Mouse (Mus musculus): Measurements from ENCODE around the gene AI854703. TPM values are rescaled to one million over a fixed set of nuclear protein-coding genes. Genes with fewer than 3 reads are reported as not detected.
A peak's percentile ranks its signal among the peaks of the same experiment; 100 is the strongest.

Gene AI854703
- polyA plus RNA-seq, 1 experiment from 2014 or later, result 6.5 TPM

- H3K27me3 ChIP-seq, result no peaks in the 10 kb centered on the region
- no peak overlapping the region for H3K9ac ChIP-seq (replicated peaks)
- ATAC-seq, result no peak
- WGBS, result 79% methylated on average over 2 of the region's 2 CpGs
- no peaks in the 10 kb centered on the region for H3K9me3 ChIP-seq
- H3K27ac ChIP-seq, result no peak overlapping the region
- H3K4me3 ChIP-seq (replicated peaks), result no peak overlapping the region
- no peaks in the 10 kb centered on the region for H3K36me3 ChIP-seq
- H3K4me2 ChIP-seq (replicated peaks), result no peak overlapping the region
- no peaks in the 10 kb centered on the region for H3K4me1 ChIP-seq (replicated peaks)
Measured at GRCm38 (mm10) chr6:48638553-48638952, 12.0 kb downstream of the AI854703 start.

GRCm38 (mm10) chr6:48641391-48641790 lies 14.8 kb downstream of the AI854703 start:
- Histone ChIP-seq H3K4me2 (replicated peaks) (no peak overlapping the region), H3K9me3 (no peaks in the 10 kb centered on the region), H3K4me1 (replicated peaks) (no peaks in the 10 kb centered on the region), H3K9ac (replicated peaks) (no peak overlapping the region), H3K27ac (no peak overlapping the region), H3K36me3 (no peaks in the 10 kb centered on the region), H3K4me3 (replicated peaks) (no peak overlapping the region), H3K27me3 (no peaks in the 10 kb centered on the region)
- 78% methylated on average over 6 of the region's 6 CpGs for WGBS
- no peak for ATAC-seq

- Histone ChIP-seq H3K27me3 (no peaks in the 10 kb centered on the region), H3K9ac (replicated peaks) (no peak overlapping the region), H3K4me2 (replicated peaks) (no peak overlapping the region), H3K4me3 (replicated peaks) (no peak overlapping the region), H3K36me3 (no peaks in the 10 kb centered on the region), H3K9me3 (no peaks in the 10 kb centered on the region), H3K27ac (no peak overlapping the region), H3K4me1 (replicated peaks) (no peaks in the 10 kb centered on the region)
- peak; percentile 60; the same call in 1 of the 2 replicates for ATAC-seq
- WGBS, result 22% methylated on average over 4 of the region's 4 CpGs
Measured at GRCm38 (mm10) chr6:48642764-48643292, 16.3 kb downstream of the AI854703 start.

- H3K27me3 ChIP-seq, result no peaks in the 10 kb centered on the region
- no peak overlapping the region for H3K27ac ChIP-seq
- no peaks in the 10 kb centered on the region for H3K9me3 ChIP-seq
- H3K4me2 ChIP-seq (replicated peaks), result no peak overlapping the region
- WGBS, result 13% methylated on average over 12 of the region's 12 CpGs
- no peaks in the 10 kb centered on the region for H3K36me3 ChIP-seq
- no peak overlapping the region for H3K9ac ChIP-seq (replicated peaks)
- H3K4me1 ChIP-seq (replicated peaks), result no peaks in the 10 kb centered on the region
- peak; percentile 20; the same call in 1 of the 2 replicates for ATAC-seq
- H3K4me3 ChIP-seq (replicated peaks), result no peak overlapping the region
Measured at GRCm38 (mm10) chr6:48645660-48646308, 19.2 kb downstream of the AI854703 start.

GRCm38 (mm10) chr6:48646309-48646690 lies 19.7 kb downstream of the AI854703 start:
- 85% methylated on average over 4 of the region's 4 CpGs for WGBS
- Histone ChIP-seq H3K27ac (no peak overlapping the region), H3K36me3 (no peaks in the 10 kb centered on the region), H3K4me2 (replicated peaks) (no peak overlapping the region), H3K27me3 (no peaks in the 10 kb centered on the region), H3K4me1 (replicated peaks) (no peaks in the 10 kb centered on the region), H3K9me3 (no peaks in the 10 kb centered on the region), H3K9ac (replicated peaks) (no peak overlapping the region), H3K4me3 (replicated peaks) (no peak overlapping the region)
- ATAC-seq, result no peak

- Histone ChIP-seq H3K27me3 (no peaks in the 10 kb centered on the region), H3K4me1 (replicated peaks) (no peaks in the 10 kb centered on the region), H3K36me3 (no peaks in the 10 kb centered on the region), H3K9ac (replicated peaks) (no peak within 1 kb of the TSS), H3K4me2 (replicated peaks) (no peak within 1 kb of the TSS), H3K4me3 (replicated peaks) (no peak within 1 kb of the TSS), H3K9me3 (no peaks in the 10 kb centered on the region), H3K27ac (no peak within 1 kb of the TSS)
- 51% methylated on average over 3 of the region's 3 CpGs for WGBS
- ATAC-seq, result no peak
Measured at GRCm38 (mm10) chr6:48646995-48647394, 20.4 kb downstream of the AI854703 start, which contains the start of gene Gimap8. Gene Gimap8, plus strand, starts transcription at chr6:48647234.

- Histone ChIP-seq H3K9me3 (no peaks in the 10 kb centered on the region), H3K27ac (no peak overlapping the region), H3K4me2 (replicated peaks) (no peak overlapping the region), H3K9ac (replicated peaks) (no peak overlapping the region), H3K36me3 (no peaks in the 10 kb centered on the region), H3K27me3 (no peaks in the 10 kb centered on the region), H3K4me3 (replicated peaks) (no peak overlapping the region), H3K4me1 (replicated peaks) (no peaks in the 10 kb centered on the region)
- ATAC-seq, result no peak
- WGBS, result 85% methylated on average over 2 of the region's 2 CpGs
Measured at GRCm38 (mm10) chr6:48647611-48648010, 21.0 kb downstream of the AI854703 start.

- H3K9me3 ChIP-seq, result no peaks in the 10 kb centered on the region
- ATAC-seq, result no peak
- H3K27ac ChIP-seq, result no peak overlapping the region
- no peak overlapping the region for H3K4me3 ChIP-seq (replicated peaks)
- no peaks in the 10 kb centered on the region for H3K27me3 ChIP-seq
- H3K4me2 ChIP-seq (replicated peaks), result no peak overlapping the region
- no peaks in the 10 kb centered on the region for H3K36me3 ChIP-seq
- H3K4me1 ChIP-seq (replicated peaks), result no peaks in the 10 kb centered on the region
- no peak overlapping the region for H3K9ac ChIP-seq (replicated peaks)
- WGBS, result 89% methylated on average over 4 of the region's 4 CpGs
Measured at GRCm38 (mm10) chr6:48648779-48649178, 22.2 kb downstream of the AI854703 start.

GRCm38 (mm10) chr6:48650041-48650440 lies 23.5 kb downstream of the AI854703 start:
- no peaks in the 10 kb centered on the region for H3K4me1 ChIP-seq (replicated peaks)
- no peaks in the 10 kb centered on the region for H3K27me3 ChIP-seq
- no peak overlapping the region for H3K4me3 ChIP-seq (replicated peaks)
- H3K4me2 ChIP-seq (replicated peaks), result no peak overlapping the region
- H3K27ac ChIP-seq, result no peak overlapping the region
- 90% methylated on average over 9 of the region's 9 CpGs for WGBS
- no peak for ATAC-seq
- no peaks in the 10 kb centered on the region for H3K9me3 ChIP-seq
- H3K36me3 ChIP-seq, result no peaks in the 10 kb centered on the region
- H3K9ac ChIP-seq (replicated peaks), result no peak overlapping the region

GRCm38 (mm10) chr6:48658721-48659120 lies 32.2 kb downstream of the AI854703 start:
- Histone ChIP-seq H3K9me3 (no peaks in the 10 kb centered on the region), H3K4me3 (replicated peaks) (no peak overlapping the region), H3K27ac (no peak overlapping the region), H3K9ac (replicated peaks) (no peak overlapping the region), H3K4me1 (replicated peaks) (no peaks in the 10 kb centered on the region), H3K27me3 (no peaks in the 10 kb centered on the region), H3K4me2 (replicated peaks) (no peak overlapping the region), H3K36me3 (no peaks in the 10 kb centered on the region)
- no peak for ATAC-seq
- WGBS, result 86% methylated on average over 5 of the region's 5 CpGs

GRCm38 (mm10) chr6:48664750-48665149 lies 38.2 kb downstream of the AI854703 start:
- Histone ChIP-seq H3K9ac (replicated peaks) (no peak overlapping the region), H3K4me2 (replicated peaks) (no peak overlapping the region), H3K36me3 (no peaks in the 10 kb centered on the region), H3K9me3 (no peaks in the 10 kb centered on the region), H3K4me3 (replicated peaks) (no peak overlapping the region), H3K4me1 (replicated peaks) (no peaks in the 10 kb centered on the region), H3K27me3 (no peaks in the 10 kb centered on the region), H3K27ac (no peak overlapping the region)
- WGBS, result 86% methylated on average over 4 of the region's 4 CpGs
- ATAC-seq, result no peak

GRCm38 (mm10) chr6:48665471-48665870 lies 38.9 kb downstream of the AI854703 start:
- H3K27ac ChIP-seq, result no peak overlapping the region
- no peak overlapping the region for H3K4me3 ChIP-seq (replicated peaks)
- no peaks in the 10 kb centered on the region for H3K4me1 ChIP-seq (replicated peaks)
- no peaks in the 10 kb centered on the region for H3K27me3 ChIP-seq
- no peak overlapping the region for H3K4me2 ChIP-seq (replicated peaks)
- H3K9me3 ChIP-seq, result no peaks in the 10 kb centered on the region
- no peak overlapping the region for H3K9ac ChIP-seq (replicated peaks)
- H3K36me3 ChIP-seq, result no peaks in the 10 kb centered on the region
- WGBS, result 90% methylated on average over 9 of the region's 9 CpGs
- ATAC-seq, result no peak

- Histone ChIP-seq H3K4me3 (replicated peaks) (no peak overlapping the region), H3K9me3 (no peaks in the 10 kb centered on the region), H3K27me3 (no peaks in the 10 kb centered on the region), H3K4me2 (replicated peaks) (no peak overlapping the region), H3K27ac (no peak overlapping the region), H3K9ac (replicated peaks) (no peak overlapping the region), H3K36me3 (no peaks in the 10 kb centered on the region), H3K4me1 (replicated peaks) (no peaks in the 10 kb centered on the region)
- ATAC-seq, result no peak
- 73% methylated on average over 7 of the region's 7 CpGs for WGBS
Measured at GRCm38 (mm10) chr6:48666159-48666586, 39.6 kb downstream of the AI854703 start.
